Mouse (Mus musculus): ENCODE measurements around the gene Cdca5. TPM values are rescaled to one million over a fixed set of nuclear protein-coding genes. Genes with fewer than 3 reads are reported as not detected.

The Cdca5 gene
- polyA plus RNA-seq, 1 experiment from 2014 or later = 42.9 TPM

Other genes with a start within 250 kb of the Cdca5 start
- 18.5 and 20.2 TPM in 2 replicates for gene Frmd8, start 209.7 kb upstream of the Cdca5 start, polyA plus RNA-seq (2015; fragmentation: Nextera tagmentation; extraction: Ambion mirVana)
- 8.4 and 14.3 TPM in 2 replicates for gene Slc25a45, start 207.2 kb upstream of the Cdca5 start, polyA plus RNA-seq (2015; fragmentation: Nextera tagmentation; extraction: Ambion mirVana)
- 4.8 and 5.1 TPM in 2 replicates for gene Tigd3, start 190.8 kb upstream of the Cdca5 start, polyA plus RNA-seq (2015; fragmentation: Nextera tagmentation; extraction: Ambion mirVana)
- 55.3 and 62.4 TPM in 2 replicates for gene Dpf2, start 172.0 kb upstream of the Cdca5 start, polyA plus RNA-seq (2015; fragmentation: Nextera tagmentation; extraction: Ambion mirVana)
- 4.2 and 5.4 TPM in 2 replicates for gene Cdc42ep2, start 160.2 kb upstream of the Cdca5 start, polyA plus RNA-seq (2015; fragmentation: Nextera tagmentation; extraction: Ambion mirVana)
- 61.9 and 69.5 TPM in 2 replicates for gene Pola2, start 120.8 kb upstream of the Cdca5 start, polyA plus RNA-seq (2015; fragmentation: Nextera tagmentation; extraction: Ambion mirVana)
- 0.18 and 0.33 TPM in 2 replicates for gene Slc22a20, start 98.8 kb upstream of the Cdca5 start, polyA plus RNA-seq (2015; fragmentation: Nextera tagmentation; extraction: Ambion mirVana)
- gene Capn1, start 69.1 kb upstream of the Cdca5 start, polyA plus RNA-seq (2015; fragmentation: Nextera tagmentation; extraction: Ambion mirVana) = 17.5 and 18.8 TPM in 2 replicates
- gene Syvn1, start 38.4 kb upstream of the Cdca5 start, polyA plus RNA-seq (2015; fragmentation: Nextera tagmentation; extraction: Ambion mirVana) = 13.7 and 15.3 TPM in 2 replicates
- 41.2 and 44.7 TPM in 2 replicates for gene Mrpl49, start 27.2 kb upstream of the Cdca5 start, polyA plus RNA-seq (2015; fragmentation: Nextera tagmentation; extraction: Ambion mirVana)
- gene Fau, start 27.1 kb upstream of the Cdca5 start, polyA plus RNA-seq (2015; fragmentation: Nextera tagmentation; extraction: Ambion mirVana) = 972 and 981 TPM in 2 replicates
- gene Znhit2, start 23.8 kb upstream of the Cdca5 start, polyA plus RNA-seq (2015; fragmentation: Nextera tagmentation; extraction: Ambion mirVana) = 24.3 and 28.5 TPM in 2 replicates
- gene Tm7sf2, start 16.6 kb upstream of the Cdca5 start, polyA plus RNA-seq (2015; fragmentation: Nextera tagmentation; extraction: Ambion mirVana) = 3.8 and 3.9 TPM in 2 replicates
- 37.6 and 41.3 TPM in 2 replicates for gene Vps51, start 7.8 kb upstream of the Cdca5 start, polyA plus RNA-seq (2015; fragmentation: Nextera tagmentation; extraction: Ambion mirVana)
- not detected in 2 replicates for gene Tmem262, start 5.0 kb upstream of the Cdca5 start, polyA plus RNA-seq (2015; fragmentation: Nextera tagmentation; extraction: Ambion mirVana)
- gene Gm28374, start 2.7 kb upstream of the Cdca5 start, polyA plus RNA-seq (2015; fragmentation: Nextera tagmentation; extraction: Ambion mirVana) = 0.28 and 0.61 TPM in 2 replicates
- 30.3 and 32.0 TPM in 2 replicates for gene Zfpl1, start within 50 bp of the Cdca5 start, polyA plus RNA-seq (2015; fragmentation: Nextera tagmentation; extraction: Ambion mirVana)
- gene AC131692.1, start 9.4 kb downstream of the Cdca5 start, polyA plus RNA-seq (2015; fragmentation: Nextera tagmentation; extraction: Ambion mirVana) = 0.21 and 0.32 TPM in 2 replicates
- gene Naaladl1, start 20.8 kb downstream of the Cdca5 start, polyA plus RNA-seq (2015; fragmentation: Nextera tagmentation; extraction: Ambion mirVana) = 0.34 and 0.40 TPM in 2 replicates
- gene Sac3d1, start 33.7 kb downstream of the Cdca5 start, polyA plus RNA-seq (2015; fragmentation: Nextera tagmentation; extraction: Ambion mirVana) = 29.3 and 29.9 TPM in 2 replicates
- gene Snx15, start 43.3 kb downstream of the Cdca5 start, polyA plus RNA-seq (2015; fragmentation: Nextera tagmentation; extraction: Ambion mirVana) = 31.6 and 32.1 TPM in 2 replicates
- 0.96 and 1.0 TPM in 2 replicates for gene Batf2, start 56.0 kb downstream of the Cdca5 start, polyA plus RNA-seq (2015; fragmentation: Nextera tagmentation; extraction: Ambion mirVana)
- gene Arl2, start 56.6 kb downstream of the Cdca5 start, polyA plus RNA-seq (2015; fragmentation: Nextera tagmentation; extraction: Ambion mirVana) = 37.1 and 37.2 TPM in 2 replicates
- not detected in 2 replicates for gene Majin, start 99.4 kb downstream of the Cdca5 start, polyA plus RNA-seq (2015; fragmentation: Nextera tagmentation; extraction: Ambion mirVana)
- 0.17 and 0.22 TPM in 2 replicates for gene Gpha2, start 141.4 kb downstream of the Cdca5 start, polyA plus RNA-seq (2015; fragmentation: Nextera tagmentation; extraction: Ambion mirVana)
- gene Ppp2r5b, start 150.9 kb downstream of the Cdca5 start, polyA plus RNA-seq (2015; fragmentation: Nextera tagmentation; extraction: Ambion mirVana) = 5.0 and 6.2 TPM in 2 replicates
- 4.4 and 5.6 TPM in 2 replicates for gene Atg2a, start 156.7 kb downstream of the Cdca5 start, polyA plus RNA-seq (2015; fragmentation: Nextera tagmentation; extraction: Ambion mirVana)
- 66.5 and 75.4 TPM in 2 replicates for gene Ehd1, start 191.7 kb downstream of the Cdca5 start, polyA plus RNA-seq (2015; fragmentation: Nextera tagmentation; extraction: Ambion mirVana)
- 0.40 and 0.67 TPM in 2 replicates for gene Cdc42bpg, start 221.5 kb downstream of the Cdca5 start, polyA plus RNA-seq (2015; fragmentation: Nextera tagmentation; extraction: Ambion mirVana)
- gene Men1, start 250.0 kb downstream of the Cdca5 start, polyA plus RNA-seq (2015; fragmentation: Nextera tagmentation; extraction: Ambion mirVana) = 19.0 and 19.8 TPM in 2 replicates